Mouse (Mus musculus) liver, postnatal 0 days (tissue): ENCODE data around the gene Glrp1. TPM values are rescaled to one million over a fixed set of nuclear protein-coding genes. Genes with fewer than 3 reads are reported as not detected.

ENCODE experiments used
- ATAC-seq: fragments of 200-750 bp; cut with Nextera tagmentation; 2 replicates; pipeline ENCODE4 v1.8.0; 2017; ENCODE audit warnings: mild to moderate bottlenecking, moderate library complexity
- DNase-seq: peaks from one replicate; pipeline ENCODE4 v3.0.0-alpha.2; 2016
- H3K27ac ChIP-seq: fragments of 300-500 bp; sonication (generic); 2 replicates; pipeline ENCODE4 v1.5.1; 2014; ENCODE audit warnings: antibody characterized with exemption, moderate library complexity, mild to moderate bottlenecking, low read depth
- H3K27me3 ChIP-seq: fragments of 300-500 bp; sonication (generic); 2 replicates; pipeline ENCODE4 v1.6.1; 2014; ENCODE audit warnings: low read length, control low read depth, mixed read lengths; ENCODE audit not compliant: insufficient read depth
- H3K36me3 ChIP-seq: fragments of 300-500 bp; sonication (generic); replicated peaks from 2 replicates; pipeline ENCODE4 v1.6.1; 2014; ENCODE audit warnings: mild to moderate bottlenecking, control low read depth, low read length, moderate library complexity, mixed read lengths; ENCODE audit not compliant: insufficient read depth
- H3K4me1 ChIP-seq: fragments of 300-500 bp; sonication (generic); 2 replicates; pipeline ENCODE4 v1.6.1; 2014; ENCODE audit warnings: antibody characterized with exemption, mild to moderate bottlenecking, control low read depth; ENCODE audit not compliant: insufficient read depth
- H3K4me2 ChIP-seq: fragments of 300-500 bp; sonication (generic); 2 replicates; pipeline ENCODE4 v1.6.1; 2014; ENCODE audit warnings: low read depth, mild to moderate bottlenecking, low read length, moderate library complexity, mixed read lengths
- H3K4me3 ChIP-seq: fragments of 300-500 bp; sonication (generic); 2 replicates; pipeline ENCODE4 v1.5.1; 2014; ENCODE audit warnings: low read depth, low read length
- H3K9ac ChIP-seq: fragments of 300-500 bp; sonication (generic); replicated peaks from 2 replicates; pipeline ENCODE4 v1.6.1; 2014; ENCODE audit warnings: mild to moderate bottlenecking, moderate library complexity
- H3K9me3 ChIP-seq: fragments of 300-500 bp; sonication (generic); 2 replicates; pipeline ENCODE4 v1.6.1; 2016; ENCODE audit warnings: mild to moderate bottlenecking, control low read depth, low read length, mixed read lengths
- CTCF ChIP-seq: sonication (generic); IDR thresholded peaks from 2 replicates; pipeline ENCODE4 v1.5.1; 2016; ENCODE audit warnings: antibody characterized with exemption, low read depth
- EP300 ChIP-seq: IDR thresholded peaks from 2 replicates; pipeline ENCODE4 v1.6.1; 2016; ENCODE audit warnings: antibody characterized with exemption, low read depth, mild to moderate bottlenecking
- WGBS: fragments of 180-500 bp; shearing (Covaris S2); extraction: QIAGEN DNeasy Blood & Tissue Kit; methylation state at CpG from one replicate; pipeline ENCODE4 v1.1.7; 2014; ENCODE audit not compliant: insufficient replicate concordance; 5-methylcytosine and 5-hydroxymethylcytosine counted together
- polyA plus RNA-seq: library from polyadenylated mRNA; unstranded; fragments of >200 nt; fragmentation: Nextera tagmentation; extraction: Ambion mirVana; gene quantifications from 2 replicates; pipeline ENCODE4 v1.2.1, GENCODE M21; 2015

The Glrp1 gene
- polyA plus RNA-seq, 1 experiment from 2014 or later, result 0.11 TPM

GRCm38 (mm10) chr1:88490164-88490563 lies 19.7 kb downstream of the Glrp1 start:
- DNase-seq (no peak), ATAC-seq (no peak)
- TF ChIP-seq CTCF (no peak), EP300 (no peak)
- WGBS, result 82% methylated on average over 10 of the region's 10 CpGs
- Histone ChIP-seq H3K9ac (no peak overlapping the region), H3K27ac (no peak overlapping the region), H3K9me3 (no peaks in the 10 kb centered on the region), H3K36me3 (no peaks in the 10 kb centered on the region), H3K4me3 (no peak overlapping the region), H3K4me1 (peaks cover 31% of the 10 kb centered on the region), H3K4me2 (no peak overlapping the region), H3K27me3 (no peaks in the 10 kb centered on the region)

- H3K4me2 ChIP-seq, result no peak overlapping the region
- H3K4me1 ChIP-seq, result peaks cover 31% of the 10 kb centered on the region
- 41% methylated on average over 4 of the region's 4 CpGs for WGBS
- no peak overlapping the region for H3K4me3 ChIP-seq
- H3K9me3 ChIP-seq, result no peaks in the 10 kb centered on the region
- no peaks in the 10 kb centered on the region for H3K27me3 ChIP-seq
- TF ChIP-seq CTCF, result no peak
- TF ChIP-seq EP300, result no peak
- H3K36me3 ChIP-seq, result no peaks in the 10 kb centered on the region
- H3K27ac ChIP-seq, result no peak overlapping the region
- H3K9ac ChIP-seq, result peak overlapping the region; percentile 21; the same call in 1 of the 2 replicates
- ATAC-seq (no peak), DNase-seq (no peak)
These were observed 20.9 kb downstream of the Glrp1 start for GRCm38 (mm10) chr1:88488957-88489356.

- Histone ChIP-seq H3K9me3 (no peaks in the 10 kb centered on the region), H3K4me1 (peaks cover 33% of the 10 kb centered on the region), H3K9ac (no peak overlapping the region), H3K27ac (no peak overlapping the region), H3K27me3 (no peaks in the 10 kb centered on the region), H3K4me3 (no peak overlapping the region), H3K36me3 (no peaks in the 10 kb centered on the region), H3K4me2 (no peak overlapping the region)
- TF ChIP-seq CTCF, result no peak
- TF ChIP-seq EP300, result no peak
- DNase-seq, result no peak
- 74% methylated on average over 4 of the region's 4 CpGs for WGBS
- ATAC-seq, result no peak
These were observed 23.5 kb downstream of the Glrp1 start for GRCm38 (mm10) chr1:88486336-88486735.

GRCm38 (mm10) chr1:88484059-88484458 lies 25.8 kb downstream of the Glrp1 start:
- DNase-seq (no peak), ATAC-seq (no peak)
- WGBS, result 66% methylated on average over 4 of the region's 4 CpGs
- TF ChIP-seq EP300, result no peak
- H3K36me3 ChIP-seq, result no peaks in the 10 kb centered on the region
- H3K9ac ChIP-seq, result no peak overlapping the region
- peaks cover 28% of the 10 kb centered on the region for H3K4me1 ChIP-seq
- H3K4me3 ChIP-seq, result no peak overlapping the region
- H3K4me2 ChIP-seq, result no peak overlapping the region
- no peaks in the 10 kb centered on the region for H3K27me3 ChIP-seq
- H3K9me3 ChIP-seq, result no peaks in the 10 kb centered on the region
- H3K27ac ChIP-seq, result no peak overlapping the region

GRCm38 (mm10) chr1:88482142-88483099 lies 27.4 kb downstream of the Glrp1 start:
- Histone ChIP-seq H3K9me3 (no peaks in the 10 kb centered on the region), H3K27me3 (no peaks in the 10 kb centered on the region), H3K4me1 (peaks cover 21% of the 10 kb centered on the region), H3K27ac (peak overlapping the region; percentile 81), H3K36me3 (no peaks in the 10 kb centered on the region), H3K9ac (peak overlapping the region; percentile 30), H3K4me2 (peak overlapping the region; percentile 50), H3K4me3 (no peak overlapping the region)
- peak; percentile 93 for ATAC-seq
- 34% methylated on average over 17 of the region's 17 CpGs for WGBS
- no peak for DNase-seq
- TF ChIP-seq CTCF (no peak), EP300 (peak; percentile 92)

- H3K4me3 ChIP-seq, result no peak overlapping the region
- no peaks in the 10 kb centered on the region for H3K36me3 ChIP-seq
- H3K9ac ChIP-seq, result no peak overlapping the region
- H3K9me3 ChIP-seq, result no peaks in the 10 kb centered on the region
- WGBS, result 85% methylated on average over 8 of the region's 8 CpGs
- no peak overlapping the region for H3K27ac ChIP-seq
- peaks cover 27% of the 10 kb centered on the region for H3K4me1 ChIP-seq
- ATAC-seq (no peak), DNase-seq (no peak)
- TF ChIP-seq CTCF (no peak), EP300 (no peak)
- H3K4me2 ChIP-seq, result no peak overlapping the region
- no peaks in the 10 kb centered on the region for H3K27me3 ChIP-seq
These were observed 29.3 kb downstream of the Glrp1 start for GRCm38 (mm10) chr1:88480594-88480993.
